Comparison of ENCODE assay signal across 8 mouse cellular contexts in genomic region chr17:84958986-84959664, GRCm38 (mm10). TPM values are rescaled to one million over a fixed set of nuclear protein-coding genes. Genes with fewer than 3 reads are reported as not detected.
DNase-seq lines count a peak whose midpoint lies in the region; ATAC-seq and TF ChIP-seq lines count a peak whose summit lies in the region.

No protein-coding gene starts in this region.

- H3K27me3 ChIP-seq in heart, embryonic 13.5 days (replicated peaks), result no peaks in the 10 kb centered on the region

- 27% methylated on average over 6 of the region's 6 CpGs for WGBS in heart, embryonic 13.5 days
- 28% methylated on average over 6 of the region's 6 CpGs for WGBS in macrophage (ENCODE audit: missing documents)

- no peak overlapping the region for H3K27ac ChIP-seq in heart, embryonic 13.5 days (replicated peaks)
- H3K27ac ChIP-seq in ES-E14 (ENCODE audit: insufficient read depth, low read depth, low read length, poor library complexity, severe bottlenecking) (no peak overlapping the region), macrophage (no peak overlapping the region)

- in situ Hi-C loops in ES-E14 (cut with MboI; ENCODE audit: low sequenced_read_pairs in 2 of 2, unreplicated experiment in 2 of 2), result no loop called here

- no peak for DNase-seq in heart, postnatal 4 days
- DNase-seq in ES-E14 (ENCODE audit: low read depth, low spot score), result no peak
- DNase-seq in cerebellum, postnatal 14 days, result no peak
- no peak for DNase-seq in urinary bladder, adult 2 months (ENCODE audit: low spot score)
- no peak for DNase-seq in left cerebral cortex, adult 18-20 months (ENCODE audit: low spot score in 2 of 2)

- peak overlapping the region; percentile 99 for H3K9ac ChIP-seq in heart, embryonic 13.5 days
- peak overlapping the region; percentile 63; the same call in 1 of the 2 replicates for H3K9ac ChIP-seq in ES-E14 (ENCODE audit: insufficient read depth, low read depth, low read length, poor library complexity, severe bottlenecking)

- no peak for ATAC-seq in heart, embryonic 13.5 days (ENCODE audit: extremely low read depth, insufficient number of reproducible peaks, low FRiP score, low TSS enrichment)
- ATAC-seq in granulocyte monocyte progenitor cell, adult 5-6 weeks (replicated peaks; ENCODE audit: poor library complexity, severe bottlenecking), result peak; percentile 7; the same call in 1 of the 2 replicates

- no peaks in the 10 kb centered on the region for H3K36me3 ChIP-seq in heart, embryonic 13.5 days
- H3K36me3 ChIP-seq in ES-E14 (ENCODE audit: control insufficient read depth, insufficient read depth, low read length, poor library complexity, severe bottlenecking) (peaks cover 2% of the 10 kb centered on the region), macrophage (ENCODE audit: inconsistent target) (no peaks in the 10 kb centered on the region)

- H3K9me3 ChIP-seq in heart, embryonic 13.5 days, result no peaks in the 10 kb centered on the region
- H3K9me3 ChIP-seq in ES-E14 (ENCODE audit: control insufficient read depth, insufficient read depth, low read depth, low read length), result peaks cover 3% of the 10 kb centered on the region

- H3K4me1 ChIP-seq in heart, embryonic 13.5 days, result peaks cover 29% of the 10 kb centered on the region
- peaks cover 0 to 3% of the 10 kb centered on the region in 2 experiments; a peak in 3 of 4 replicates for H3K4me1 ChIP-seq in ES-E14 (ENCODE audit: control insufficient read depth in 2 of 2, insufficient read depth in 2 of 2, low read length in 2 of 2, poor library complexity in 1 of 2)

- H3K4me3 ChIP-seq in heart, embryonic 13.5 days, result peak overlapping the region; percentile 98
- peak overlapping the region; percentile 93 to 99 for H3K4me3 ChIP-seq in ES-E14 (ENCODE audit: insufficient read depth in 1 of 2, low read depth in 1 of 2, low read length in 2 of 2, poor library complexity in 1 of 2, severe bottlenecking in 1 of 2)
- H3K4me3 ChIP-seq in macrophage (ENCODE audit: inconsistent target), result peak overlapping the region; percentile 61

- H3K4me2 ChIP-seq in heart, embryonic 13.5 days, result peak overlapping the region; percentile 74

- H3K79me2 ChIP-seq in macrophage (ENCODE audit: inconsistent target), result peaks cover 57% of the 10 kb centered on the region

TF ChIP-seq in ES-E14, 5 proteins besides CTCF, POLR2A, EP300 and RAD21:
- TF ChIP-seq MAFK (IDR thresholded peaks at IDR 0.05; ENCODE audit: insufficient read depth, low read depth, low read length), result no peak
- TF ChIP-seq HCFC1 (IDR thresholded peaks at IDR 0.05; ENCODE audit: borderline replicate concordance, insufficient read depth, low read length), result no peak
- no peak for TF ChIP-seq ZC3H11A (IDR thresholded peaks at IDR 0.05; ENCODE audit: borderline replicate concordance, low read depth, low read length)
- TF ChIP-seq CHD2 (IDR thresholded peaks at IDR 0.05; ENCODE audit: low read depth, low read length), result no peak
- no peak for TF ChIP-seq ZNF384 (IDR thresholded peaks at IDR 0.05; ENCODE audit: low read depth, low read length)
TF ChIP-seq in ES-E14: peak in this region for 0.

RNA-seq across cellular contexts. Expression of gene Ppm1b, which starts 2.6 kb away (rescaled TPM):
- 53.4 and 58.7 TPM in 2 replicates for polyA plus RNA-seq in heart, embryonic 13.5 days (2015; fragmentation: Nextera tagmentation; extraction: Ambion mirVana)
- total RNA-seq in heart, postnatal 4 days (2021), result 10 to 100 TPM; 85.6 to 91.3 TPM
- 75.9 and 77.3 TPM in 2 replicates for total RNA-seq in ES-E14 (2012; rRNA removed)
- 36.9 and 39.3 TPM in 2 replicates for total RNA-seq in granulocyte monocyte progenitor cell, adult 5-6 weeks (2014; fragmentation: Nextera tagmentation)
- 39.5 and 48.2 TPM in 2 replicates for total RNA-seq in granulocyte monocyte progenitor cell, adult 5-6 weeks (2017)
- 100 to 1,000 TPM in 11 of 26 experiments, 10 to 100 TPM in 15; 73.5 to 237 (median 94.7) TPM for total RNA-seq in macrophage (2018; cell fraction: chromatin; rRNA removed)
- total RNA-seq in macrophage (2018; cell fraction: cytosol; rRNA removed), result 10 to 100 TPM; 37.1 to 63.5 (median 41.8) TPM
- total RNA-seq in macrophage (2018; cell fraction: nucleus; rRNA removed), result 100 to 1,000 TPM in 4 of 26 experiments, 10 to 100 TPM in 22; 56.0 to 179 (median 72.0) TPM
- polyA plus RNA-seq in macrophage (2018), result 21.6 to 28.9 TPM (median 27.6 TPM) in 3 replicates
- 55.2 and 63.3 TPM in 2 replicates for polyA plus RNA-seq in urinary bladder, adult 2 months (2012; rRNA removed)
- total RNA-seq in left cerebral cortex, adult 18-20 months (2021), result 100 to 1,000 TPM; 140 to 145 TPM
